Mouse (Mus musculus) brain, adult 10 weeks (tissue): Measurements from ENCODE around the gene Olfr202. TPM values are rescaled to one million over a fixed set of nuclear protein-coding genes. Genes with fewer than 3 reads are reported as not detected.

Source experiments
- polyA plus RNA-seq: library from polyadenylated mRNA; stranded (reverse); fragments of 350-450 nt; fragmentation: Illumina TruSeq; extraction: RNeasy Lipid Tissue Mini Kit (QIAGEN cat#74804); gene quantifications from one replicate; pipeline ENCODE4 v1.2.3, GENCODE M21; 2015; ENCODE audit warnings: low read depth, low replicate concordance

Olfr202 gene
- polyA plus RNA-seq, result not detected

DNA sequence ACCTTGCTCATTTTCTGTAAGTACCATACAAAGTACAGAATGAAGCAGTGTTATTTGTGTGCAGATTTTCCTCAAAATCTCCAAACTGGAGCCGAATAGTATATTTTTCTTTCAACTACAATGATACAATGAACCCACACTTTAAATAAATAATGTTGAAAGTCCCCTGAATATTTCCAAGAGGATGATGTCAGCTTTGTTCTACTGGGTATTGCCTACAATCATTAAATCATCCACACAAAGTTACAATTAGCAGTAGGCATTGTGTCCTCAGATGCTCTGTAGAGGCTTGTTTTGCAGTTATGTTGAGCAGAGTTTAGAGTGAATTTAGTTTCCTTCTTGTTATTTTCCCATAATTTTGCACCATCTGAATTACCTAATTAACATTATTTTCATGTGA is at the start of gene Olfr202:
TSS of gene Olfr202 (minus strand) at position 101 of the 400 bp plus-strand sequence.

DNA sequence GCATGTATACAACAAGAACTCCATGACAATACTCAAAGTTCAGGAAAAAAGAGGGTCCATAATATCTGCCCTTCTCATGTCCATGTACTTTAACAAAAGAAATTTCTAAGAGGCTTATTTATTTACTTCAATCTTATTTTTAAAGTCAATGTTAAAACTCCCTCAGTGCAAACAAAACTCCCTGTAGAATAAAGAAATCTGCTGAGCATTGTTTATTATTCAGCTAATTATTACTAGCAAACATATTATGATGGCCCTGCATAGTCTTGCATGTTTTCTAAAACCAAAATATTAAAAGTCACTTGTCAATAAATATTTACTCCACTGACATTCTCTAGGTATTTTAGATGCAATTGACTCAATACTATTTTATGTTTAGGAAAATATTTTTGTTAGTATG is 44.4 kb upstream of the Olfr202 start, which contains the start of gene Olfr205:
TSS of gene Olfr205 (minus strand) at position 101 of the 400 bp plus-strand sequence.

DNA sequence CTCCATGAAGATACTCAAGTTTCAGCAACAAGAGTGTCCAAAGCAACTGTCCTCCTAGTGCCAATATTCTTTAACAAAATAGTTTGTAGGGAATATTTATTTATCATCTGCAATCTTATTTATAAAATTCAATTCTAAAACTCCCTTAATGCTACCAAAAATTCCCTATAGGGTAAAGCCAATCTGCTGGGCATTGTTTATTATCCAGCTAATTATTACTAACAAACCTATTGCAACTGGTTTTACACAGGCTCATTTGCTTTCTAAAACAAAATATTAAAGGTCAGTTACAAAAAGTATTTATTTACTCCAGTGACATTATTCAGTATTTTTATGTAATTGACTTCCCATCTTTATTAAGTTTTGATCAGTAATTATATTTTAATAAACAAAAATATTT is 31.6 kb upstream of the Olfr202 start, which contains the start of gene Olfr204:
TSS of gene Olfr204 (minus strand) at position 101 of the 400 bp plus-strand sequence.

DNA sequence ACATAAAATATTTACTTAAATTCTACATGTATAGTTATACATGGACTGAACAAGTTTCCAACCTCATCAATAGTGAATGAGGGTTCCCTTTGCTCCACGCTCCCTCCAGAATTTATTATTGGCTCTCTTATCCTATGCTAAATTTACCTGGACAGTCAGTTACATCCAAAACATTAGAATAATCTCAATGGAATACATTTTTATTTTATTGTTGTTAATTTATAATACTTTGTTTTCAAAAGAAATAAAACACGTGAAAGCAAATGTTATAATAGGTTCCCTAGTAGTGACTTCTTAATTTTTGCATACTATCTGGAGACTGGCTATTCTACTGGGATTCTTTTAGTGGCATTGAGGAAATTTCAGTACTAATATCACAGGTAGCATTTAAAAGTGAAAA is 12.0 kb upstream of the Olfr202 start, which contains the start of gene Olfr203:
TSS of gene Olfr203 (plus strand) at position 301 of the 400 bp plus-strand sequence.

GRCm38 (mm10) chr16:59272532-59272931 is 14.1 kb downstream of the Olfr202 start, which contains the start of gene Olfr201:
Gene Olfr201 (minus strand): TSS chr16:59272632.

Other genes starting within 250 kb of the Olfr202 start
- gene Olfr187, start 247.0 kb downstream of the Olfr202 start, polyA plus RNA-seq, result not detected
- not detected for gene Olfr190, start 208.8 kb downstream of the Olfr202 start, polyA plus RNA-seq
- gene Olfr191, start 197.0 kb downstream of the Olfr202 start, polyA plus RNA-seq, result not detected
- gene Olfr193, start 174.9 kb downstream of the Olfr202 start, polyA plus RNA-seq, result not detected
- gene Olfr194, start 165.7 kb downstream of the Olfr202 start, polyA plus RNA-seq, result not detected
- not detected for gene Olfr195, start 139.7 kb downstream of the Olfr202 start, polyA plus RNA-seq
- gene Olfr196, start 116.3 kb downstream of the Olfr202 start, polyA plus RNA-seq, result not detected
- not detected for gene Olfr198, start 83.3 kb downstream of the Olfr202 start, polyA plus RNA-seq
- not detected for gene Olfr199, start 67.0 kb downstream of the Olfr202 start, polyA plus RNA-seq
- not detected for gene Olfr201, start 14.2 kb downstream of the Olfr202 start, polyA plus RNA-seq
- gene Olfr203, start 12.1 kb upstream of the Olfr202 start, polyA plus RNA-seq, result not detected
- not detected for gene Olfr204, start 31.5 kb upstream of the Olfr202 start, polyA plus RNA-seq
- gene Olfr205, start 44.3 kb upstream of the Olfr202 start, polyA plus RNA-seq, result not detected
- gene Olfr206, start 62.5 kb upstream of the Olfr202 start, polyA plus RNA-seq, result not detected
- not detected for gene Olfr209, start 77.2 kb upstream of the Olfr202 start, polyA plus RNA-seq
- not detected for gene Gabrr3, start 120.5 kb upstream of the Olfr202 start, polyA plus RNA-seq
- 14.5 TPM for gene Riox2, start 185.0 kb upstream of the Olfr202 start, polyA plus RNA-seq